Mouse (Mus musculus) heart, adult 18-20 months (tissue): Measurements from ENCODE around the gene Cbfa2t3. TPM values are rescaled to one million over a fixed set of nuclear protein-coding genes. Genes with fewer than 3 reads are reported as not detected.
A peak's percentile ranks its signal among the peaks of the same experiment; 100 is the strongest.

Source experiments
- DNase-seq, 2 experiments: peaks; one replicate each; pipeline ENCODE4 v3.0.0; 2021 to 2022; ENCODE audit warnings: mixed read lengths in 1 of 2
- total RNA-seq, 2 experiments: library from RNA; stranded (reverse); gene quantifications; 2 replicates each; pipeline ENCODE4 v1.2.3; 2021

Cbfa2t3 gene
- total RNA-seq, 2 experiments from 2014 or later, result 18.7 to 20.4 TPM

DNA sequence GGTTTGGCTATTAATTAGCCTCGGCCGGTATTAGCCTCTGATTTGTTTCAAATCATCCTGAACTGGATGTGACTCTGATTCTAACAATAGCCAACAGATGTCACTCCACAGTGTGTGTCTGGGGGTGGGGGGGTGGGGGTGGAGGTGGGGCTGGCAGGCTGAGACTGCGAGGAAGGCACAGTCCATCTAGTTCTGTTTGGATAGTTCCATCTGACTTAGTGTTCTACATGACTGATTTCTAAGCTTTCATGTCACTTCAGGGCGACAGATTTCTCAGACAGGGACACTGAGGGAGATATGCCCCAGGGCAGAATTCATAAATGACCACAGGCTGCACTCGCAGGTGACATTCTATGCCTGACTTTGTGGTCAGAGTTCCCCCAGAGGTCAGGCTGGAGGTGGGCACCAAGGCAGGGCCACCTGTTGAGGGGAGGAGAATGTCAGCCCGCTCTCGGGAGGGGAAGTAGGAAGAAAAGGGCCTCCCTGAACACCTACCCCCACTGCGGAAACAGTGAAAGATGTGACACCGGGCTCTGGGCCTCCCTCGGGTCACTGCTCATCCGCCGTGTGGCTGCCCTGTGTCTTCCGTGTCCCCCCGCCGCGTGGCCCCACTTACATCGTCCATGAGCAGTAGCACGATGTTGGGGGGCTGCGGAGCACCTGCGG lies 88.2 kb downstream of the Cbfa2t3 start:
- DNase-seq, result no peak

DNA sequence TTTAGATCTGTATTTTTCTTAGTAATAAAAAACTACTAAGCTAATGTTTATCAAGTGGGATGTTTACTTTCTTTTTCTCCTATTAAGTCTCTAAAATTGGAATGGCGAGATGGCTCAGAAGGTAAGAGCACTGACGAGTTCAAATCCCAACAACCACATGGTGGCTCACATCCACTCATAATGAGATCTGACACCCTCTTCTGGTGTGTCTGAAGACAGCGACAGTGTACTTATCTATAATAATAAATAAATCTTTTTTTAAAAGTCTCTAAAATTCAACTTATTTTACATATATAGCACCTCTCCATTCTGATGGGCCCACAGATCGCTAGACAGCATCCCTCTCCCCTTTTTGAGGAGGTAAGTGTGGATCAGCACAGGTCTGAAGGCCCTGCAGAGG lies 88.7 kb downstream of the Cbfa2t3 start:
- DNase-seq, result no peak

DNA sequence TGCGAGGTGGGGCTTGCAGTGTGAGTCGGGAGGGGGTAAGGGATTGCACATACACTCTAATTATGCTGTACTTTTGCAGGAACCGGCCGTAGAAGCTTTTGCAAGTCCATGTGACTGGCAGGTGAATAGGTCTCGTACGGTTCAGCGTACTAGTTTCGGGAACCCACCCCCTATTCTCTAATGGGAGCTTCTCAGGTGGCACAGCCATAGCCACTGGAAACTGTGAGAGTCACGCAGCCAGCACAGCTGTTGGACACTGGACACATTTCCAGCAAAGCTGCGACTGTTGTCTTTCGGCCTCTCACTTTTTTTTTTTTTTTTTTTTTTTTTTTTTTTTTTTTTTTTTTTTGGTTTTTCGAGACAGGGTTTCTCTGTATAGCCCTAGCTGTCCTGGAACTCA lies 92.1 kb downstream of the Cbfa2t3 start:
- DNase-seq, result no peak

DNA sequence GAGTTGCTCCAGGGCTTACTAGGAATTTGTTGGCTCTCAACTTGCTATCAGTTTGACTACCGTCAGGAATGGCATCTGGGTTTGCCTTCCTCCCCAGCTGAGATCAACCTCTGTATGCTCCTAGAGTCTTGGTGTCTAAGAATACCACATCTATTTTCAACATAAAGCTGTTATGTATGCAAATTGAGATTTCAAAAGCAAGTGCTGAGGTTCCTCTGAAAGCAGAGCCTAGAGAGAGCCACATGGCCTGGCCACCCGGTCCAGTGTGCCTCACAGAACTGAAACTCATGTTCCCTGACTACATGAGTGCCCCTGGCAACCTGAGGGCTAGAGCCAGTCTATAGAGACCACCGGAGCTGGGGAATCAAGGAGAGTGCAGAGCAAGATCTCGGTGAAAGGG lies 93.5 kb downstream of the Cbfa2t3 start:
- no peak for DNase-seq

DNA sequence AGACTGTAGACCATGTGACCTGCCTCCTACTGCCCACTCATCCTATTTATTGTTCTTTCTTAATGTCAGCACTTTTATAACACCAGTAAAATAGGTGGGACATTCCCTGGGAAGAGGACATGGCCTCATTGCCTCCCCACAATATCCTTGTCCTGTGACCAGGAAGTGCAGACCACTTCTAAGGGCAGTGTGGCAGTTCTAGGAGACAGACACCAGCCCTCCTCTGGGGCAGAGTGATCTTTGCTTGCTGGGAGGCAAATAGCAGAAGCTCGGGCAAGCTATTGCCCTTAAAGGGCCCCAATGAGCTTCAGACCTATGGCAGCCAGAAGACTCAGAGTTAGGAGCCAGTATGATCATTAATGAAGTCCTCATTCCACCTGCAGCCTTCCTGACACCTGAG lies 94.3 kb downstream of the Cbfa2t3 start:
- no peak for DNase-seq

DNA sequence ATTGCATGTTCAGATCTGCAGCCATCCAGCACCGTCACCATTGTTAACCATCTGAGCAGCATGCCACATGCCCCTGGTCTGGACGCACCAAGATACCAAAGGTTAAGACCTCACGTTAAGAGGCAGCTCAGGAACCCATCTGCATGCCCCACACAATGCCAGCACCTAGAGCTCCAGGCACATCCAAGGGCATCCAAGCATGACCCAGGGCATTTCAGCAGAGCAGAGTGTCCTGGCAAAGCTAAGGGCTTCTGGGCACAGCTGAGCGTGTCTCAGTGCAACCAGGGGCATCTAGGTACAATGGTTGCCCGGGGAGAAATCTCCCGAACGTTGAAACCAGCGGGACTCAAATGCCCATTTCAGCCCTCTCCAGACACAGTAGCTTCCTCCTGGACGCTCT lies 98.2 kb downstream of the Cbfa2t3 start:
- DNase-seq, result no peak

DNA sequence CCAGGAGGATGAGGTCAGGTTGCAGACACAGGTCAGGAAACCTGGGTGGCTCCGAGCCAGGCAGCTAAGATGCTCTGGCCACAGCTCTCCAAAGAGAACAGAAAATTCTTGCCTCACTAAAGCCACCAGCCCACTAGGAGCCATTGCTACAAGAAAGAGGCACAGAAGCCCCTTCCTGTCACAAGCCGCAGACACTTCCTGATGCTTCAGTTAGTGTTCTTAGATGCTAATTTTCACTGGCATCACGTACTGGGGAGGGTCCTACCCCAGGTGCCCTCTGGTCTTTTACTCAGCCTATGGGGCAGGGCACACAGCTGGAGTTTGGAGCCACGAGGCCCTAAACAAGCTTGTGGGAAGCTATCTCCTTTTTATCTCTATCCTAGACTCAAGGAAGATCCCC lies 102.9 kb downstream of the Cbfa2t3 start:
- DNase-seq, result no peak

DNA sequence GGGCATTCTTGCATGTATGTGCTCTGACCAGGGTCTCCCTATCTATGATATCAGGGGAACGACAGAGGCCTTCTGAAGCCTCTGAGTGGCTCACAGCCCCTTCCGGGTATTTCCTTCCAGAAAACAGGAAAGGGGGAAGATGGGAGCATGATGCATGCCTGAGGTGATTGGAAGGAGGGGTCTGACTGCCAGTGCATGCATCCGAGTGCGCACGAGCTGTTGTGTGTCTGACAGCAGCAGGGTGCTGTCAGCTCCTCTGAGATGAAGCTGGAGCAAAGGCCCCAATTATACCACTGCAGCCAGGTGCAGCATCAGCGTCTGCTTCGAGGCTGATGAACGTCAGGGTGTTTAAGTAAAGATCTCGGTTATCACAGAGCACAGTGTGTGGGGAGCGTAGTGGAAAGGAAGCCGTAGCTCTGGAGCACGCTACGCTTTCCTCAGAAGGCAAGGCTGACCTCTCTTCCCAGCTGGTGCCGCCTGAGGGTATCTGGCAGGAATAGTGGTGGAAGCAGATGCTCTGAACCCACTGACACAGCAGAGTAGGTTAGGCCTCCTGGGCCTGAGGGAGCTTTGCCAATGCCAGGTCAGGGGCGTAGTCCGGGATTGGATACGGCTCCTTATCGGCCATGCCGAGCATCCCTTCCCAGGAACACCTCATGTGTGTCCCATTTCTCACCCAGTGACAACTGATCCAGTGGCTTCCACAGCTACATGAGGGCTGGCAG lies 105.0 kb downstream of the Cbfa2t3 start:
- DNase-seq, result no peak

DNA sequence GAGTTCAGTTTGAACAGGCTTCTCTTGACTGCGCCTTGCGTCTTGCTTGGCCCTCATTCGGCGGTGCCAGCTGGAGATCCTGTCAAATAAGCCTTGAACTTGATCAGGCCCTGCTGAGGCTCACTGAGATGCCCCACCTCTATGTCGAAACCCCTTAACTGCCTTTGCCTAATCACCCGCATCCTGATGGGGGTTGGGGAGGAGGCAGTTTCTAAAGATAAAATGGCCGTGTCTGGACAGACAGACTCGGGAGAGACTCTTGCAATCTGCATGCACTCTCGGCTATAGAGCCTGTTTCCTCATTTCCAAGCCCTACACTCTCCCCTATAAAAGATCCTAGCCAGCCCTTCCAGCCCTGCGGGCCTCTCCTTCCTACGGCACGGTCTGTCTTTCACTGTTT lies 105.7 kb downstream of the Cbfa2t3 start:
- no peak for DNase-seq

DNA sequence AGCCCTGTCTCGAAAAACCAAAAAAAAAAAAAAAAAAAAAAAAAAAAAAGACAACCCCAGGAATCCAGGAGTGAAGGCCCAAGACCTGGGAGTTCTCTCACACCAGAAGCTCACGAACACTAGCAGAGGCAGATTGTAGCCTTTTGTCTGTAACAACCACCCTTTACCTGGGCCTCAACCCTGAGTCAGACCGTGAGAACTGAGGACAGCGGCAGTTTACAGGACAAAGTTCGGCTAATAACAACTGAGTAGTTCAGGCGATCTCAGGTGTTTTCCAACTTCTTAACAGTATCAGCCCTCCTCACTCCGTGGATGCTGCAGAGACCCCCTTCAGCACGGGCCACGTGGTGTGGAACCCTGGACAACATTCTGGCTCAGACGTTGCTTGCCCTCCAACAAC lies 112.2 kb downstream of the Cbfa2t3 start:
- DNase-seq, result no peak

DNA sequence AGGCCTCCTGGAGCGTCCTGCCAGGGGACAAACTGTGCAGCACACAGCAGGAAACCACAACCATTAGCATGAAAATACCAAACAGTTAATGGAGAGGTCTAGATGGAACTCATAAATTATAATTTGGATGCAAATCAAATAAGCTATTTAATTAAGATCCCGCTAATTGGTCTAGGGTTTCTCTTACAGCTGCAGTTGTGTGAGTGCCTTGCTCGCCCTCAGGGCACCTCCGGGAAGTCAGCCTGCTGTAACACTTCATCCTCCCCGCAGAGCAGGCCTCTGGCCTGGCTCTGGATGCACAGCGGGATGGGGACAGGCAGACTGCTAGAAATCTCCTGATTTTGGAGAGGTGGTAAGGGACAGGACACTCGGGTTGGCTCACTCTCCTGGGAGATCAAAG lies 112.7 kb downstream of the Cbfa2t3 start:
- no peak for DNase-seq

DNA sequence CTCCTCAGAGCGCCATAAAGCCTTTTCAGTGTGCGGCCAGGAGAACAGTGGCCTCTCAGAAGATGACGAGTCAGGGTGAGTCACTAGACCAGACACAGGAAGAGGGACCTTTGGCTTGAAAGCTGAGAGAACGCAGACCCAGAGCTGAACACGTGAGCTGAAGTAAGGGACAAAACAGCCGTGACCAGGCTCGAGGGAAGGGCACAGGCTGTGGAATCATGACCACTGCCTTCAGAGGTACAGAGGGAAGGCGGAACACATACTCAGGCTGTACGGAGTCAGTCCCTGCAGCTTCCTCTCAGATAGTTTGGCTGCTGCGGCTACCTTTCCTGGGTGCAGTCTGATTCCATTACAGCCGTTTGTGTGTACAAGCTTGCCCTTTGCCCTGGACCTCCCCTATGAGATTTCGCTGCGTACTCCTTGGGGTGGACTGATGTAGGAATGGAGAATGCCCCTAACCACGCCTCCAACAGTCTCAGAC lies 113.5 kb downstream of the Cbfa2t3 start:
- DNase-seq, result no peak

DNA sequence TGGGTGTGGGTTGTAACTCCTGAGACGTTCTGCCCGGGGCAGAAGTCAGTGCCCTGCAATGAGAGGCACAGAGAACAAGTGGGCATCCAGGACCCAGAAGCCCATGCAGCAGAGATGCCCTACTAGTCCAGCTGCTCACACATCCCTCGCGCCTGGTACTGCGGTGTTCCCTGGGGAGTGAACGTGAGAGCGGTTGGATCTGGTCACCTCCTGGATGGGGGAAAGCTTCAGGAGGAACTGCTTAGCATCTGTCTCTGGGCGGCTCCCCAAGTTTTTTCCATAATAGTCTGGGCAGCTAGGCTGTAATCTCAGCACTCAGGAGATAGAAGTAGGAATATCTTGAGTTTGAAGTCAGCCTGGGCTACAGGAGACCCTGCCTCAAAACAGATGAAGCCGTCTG lies 113.9 kb downstream of the Cbfa2t3 start:
- no peak for DNase-seq

DNA sequence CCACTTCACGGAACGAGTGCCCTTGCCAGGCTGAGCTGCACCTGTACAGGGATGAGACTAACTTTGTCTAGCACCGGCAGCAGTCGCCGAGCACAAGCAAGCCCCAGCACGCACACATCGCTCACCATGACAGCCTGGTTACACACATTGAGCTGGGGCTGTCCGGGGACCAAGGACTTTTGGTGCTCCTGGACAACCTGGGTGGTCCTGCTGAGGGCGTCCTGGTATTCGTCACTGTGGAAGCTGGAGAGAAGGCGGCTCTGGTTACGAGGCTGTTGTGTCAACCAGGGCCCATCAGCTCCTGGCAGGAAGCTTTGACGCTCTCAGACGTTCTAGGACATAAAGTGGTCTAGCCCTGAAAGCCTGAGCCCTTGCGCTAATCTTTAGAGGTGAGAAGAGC lies 118.0 kb downstream of the Cbfa2t3 start:
- DNase-seq, result no peak

DNA sequence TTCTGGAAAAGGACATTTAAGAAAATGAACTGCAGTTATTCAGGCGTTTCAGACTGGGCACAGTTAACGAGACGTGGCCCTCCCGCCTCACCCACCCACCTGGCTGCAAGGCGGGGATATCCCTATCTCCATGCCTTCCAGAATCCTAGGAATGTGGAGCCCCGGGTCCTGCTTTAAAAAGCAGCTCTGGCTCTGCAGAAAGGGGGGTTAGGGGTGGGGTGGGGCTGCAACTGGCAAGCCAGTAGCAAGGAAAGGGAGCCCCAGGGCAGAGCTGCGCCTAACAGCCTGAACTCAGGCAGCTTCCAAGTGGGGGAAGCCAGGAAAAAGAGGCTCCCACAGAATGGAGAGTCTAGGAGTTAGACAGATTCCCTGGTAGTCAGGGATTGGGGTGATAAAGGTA lies 119.7 kb downstream of the Cbfa2t3 start:
- no peak for DNase-seq

DNA sequence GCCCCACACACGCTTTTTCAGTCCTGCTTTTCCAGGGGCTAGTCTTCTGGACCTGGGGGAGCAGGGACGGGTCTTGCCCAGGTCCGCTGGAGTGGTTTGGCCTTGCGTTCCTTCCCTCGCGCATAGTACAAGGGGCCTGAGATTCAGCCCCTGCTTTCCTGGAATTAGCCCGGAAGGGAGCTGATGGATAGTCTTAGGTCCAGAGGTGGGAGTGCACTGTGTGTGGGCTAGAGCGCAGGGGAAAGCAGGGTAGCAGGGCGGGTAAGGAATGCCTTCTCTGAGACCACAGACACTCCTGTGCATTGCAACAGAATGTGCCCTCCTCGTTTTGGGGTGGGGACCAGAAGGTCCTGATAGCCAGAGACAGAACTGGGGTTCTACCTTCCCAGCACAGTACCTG lies 121.8 kb downstream of the Cbfa2t3 start:
- no peak for DNase-seq

DNA sequence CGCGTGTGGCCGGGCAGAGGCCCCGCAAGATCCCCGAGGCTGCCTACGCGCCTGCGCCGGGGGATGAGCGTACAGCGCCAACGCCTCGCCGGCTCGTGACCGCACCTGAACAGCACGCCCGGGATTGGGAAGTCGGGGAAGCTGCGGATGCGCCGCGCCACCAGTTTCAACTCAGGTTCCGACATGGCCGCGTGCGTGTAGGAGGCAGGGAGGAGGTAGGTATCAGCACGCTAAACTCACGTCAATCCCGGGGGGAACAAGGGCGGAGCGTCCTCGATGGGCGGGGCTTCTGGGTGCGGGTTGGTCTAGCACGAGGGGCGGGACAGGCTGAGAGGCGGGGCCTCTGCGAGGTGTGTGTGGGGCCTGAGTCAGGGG lies 122.3 kb downstream of the Cbfa2t3 start, which contains the start of gene Aprt:
Gene Aprt, minus strand, starts transcription at position 262 of the 375 bp plus-strand sequence.
- peak; percentile 96 to 98 for DNase-seq

DNA sequence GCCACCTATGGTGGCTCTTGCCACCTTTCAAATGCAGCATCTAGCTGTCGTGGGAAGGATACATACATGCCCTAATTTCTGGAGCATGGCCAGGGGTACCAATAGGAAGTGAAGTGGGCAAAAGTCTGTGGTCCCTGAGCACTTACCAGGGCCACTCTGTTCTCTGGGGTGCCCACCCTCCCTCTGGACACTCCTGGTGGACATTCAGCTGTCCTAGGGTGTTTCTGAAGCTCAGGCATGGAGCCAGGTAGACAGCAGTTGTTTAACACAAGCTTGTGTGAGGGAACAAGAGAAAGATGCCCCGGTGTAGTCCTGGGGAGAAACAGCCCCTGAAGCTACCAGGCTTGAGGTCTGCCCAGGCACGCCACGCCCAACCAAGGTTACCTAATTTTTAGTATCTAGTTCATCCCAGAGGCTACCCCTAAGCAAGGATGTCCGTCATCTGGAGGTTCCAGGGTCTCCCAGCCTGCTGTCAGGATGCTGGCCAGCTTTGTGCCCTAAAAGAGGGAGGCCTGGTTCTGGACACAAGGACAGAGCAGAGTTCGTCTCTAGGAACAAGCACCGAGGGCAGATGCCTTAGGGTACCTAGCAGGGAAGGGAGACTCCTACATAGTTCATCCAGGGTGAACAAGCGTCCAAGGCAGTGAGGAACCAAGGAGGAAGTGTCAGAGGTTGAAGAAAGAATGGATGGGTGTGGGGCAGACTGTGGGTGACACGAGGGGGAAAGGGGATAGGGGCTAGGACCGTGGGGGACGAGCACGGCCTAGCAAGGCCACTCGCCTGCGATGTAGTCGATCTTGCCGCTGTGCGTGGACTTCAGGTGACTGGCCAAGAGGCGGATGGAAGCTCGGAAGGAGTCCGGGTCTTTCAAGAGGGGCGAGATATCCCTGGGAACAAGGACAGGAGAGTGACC lies 122.9 kb downstream of the Cbfa2t3 start:
- DNase-seq, result peak in 1 of 2 experiments; percentile 33

DNA sequence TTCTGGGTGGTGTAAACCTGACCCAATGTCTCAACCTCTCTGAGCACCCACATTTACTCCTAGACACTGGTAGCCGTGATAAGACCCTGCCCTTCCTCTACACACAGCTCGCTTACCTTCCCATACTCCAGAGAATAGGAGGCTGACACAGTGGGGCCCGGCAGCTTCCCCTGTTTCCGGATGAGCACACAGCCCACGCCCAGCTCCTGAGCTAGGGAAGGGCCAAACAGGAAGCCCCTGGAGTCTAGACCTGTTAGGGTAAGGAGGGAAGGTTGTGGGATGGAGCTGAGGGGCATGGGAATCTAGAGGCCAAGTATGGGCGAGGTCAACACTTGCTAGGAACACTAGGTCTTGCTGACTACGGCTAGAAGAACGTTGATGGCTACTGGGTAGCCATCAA lies 123.6 kb downstream of the Cbfa2t3 start:
- no peak for DNase-seq
